Mouse (Mus musculus) thymus, postnatal 14 days (tissue): Measurements from ENCODE around the gene Loxl1.
"Not testable (repeated sequence)": the region's sequence is repeated elsewhere in the genome, so short reads cannot be mapped to it uniquely, and the experiment has no call there.

Experiments
- DNase-seq: peaks from one replicate; pipeline ENCODE4 v3.0.0; 2021

Loxl1 gene

GRCm38 (mm10) chr9:58275797-58276196 lies 37.2 kb downstream of the Loxl1 start:
- peak; percentile 32 for DNase-seq

- DNase-seq = no peak
Measured at GRCm38 (mm10) chr9:58275115-58275774, 37.7 kb downstream of the Loxl1 start.

GRCm38 (mm10) chr9:58274626-58275025 lies 38.4 kb downstream of the Loxl1 start:
- no peak for DNase-seq

GRCm38 (mm10) chr9:58274101-58274604 lies 38.8 kb downstream of the Loxl1 start:
- DNase-seq = no peak

GRCm38 (mm10) chr9:58272855-58273254 lies 40.1 kb downstream of the Loxl1 start:
- DNase-seq = no peak

- no peak for DNase-seq
Measured at GRCm38 (mm10) chr9:58272068-58272541, 40.9 kb downstream of the Loxl1 start.

- not testable (repeated sequence) for DNase-seq
Measured at GRCm38 (mm10) chr9:58271551-58271950, 41.4 kb downstream of the Loxl1 start.

GRCm38 (mm10) chr9:58271109-58271508 lies 41.9 kb downstream of the Loxl1 start:
- DNase-seq = no peak

- no peak for DNase-seq
Measured at GRCm38 (mm10) chr9:58270081-58270480, 42.9 kb downstream of the Loxl1 start.

GRCm38 (mm10) chr9:58268384-58269313 lies 44.3 kb downstream of the Loxl1 start:
- DNase-seq = peak; percentile 77

GRCm38 (mm10) chr9:58267046-58267445 lies 45.9 kb downstream of the Loxl1 start:
- no peak for DNase-seq

- DNase-seq = no peak
Measured at GRCm38 (mm10) chr9:58266571-58267011, 46.4 kb downstream of the Loxl1 start.

- DNase-seq = no peak
Measured at GRCm38 (mm10) chr9:58265368-58265767, 47.6 kb downstream of the Loxl1 start.

- DNase-seq = no peak
Measured at GRCm38 (mm10) chr9:58262507-58262906, 50.5 kb downstream of the Loxl1 start.

- DNase-seq = no peak
Measured at GRCm38 (mm10) chr9:58255704-58256685, 57.0 kb downstream of the Loxl1 start.

- no peak for DNase-seq
Measured at GRCm38 (mm10) chr9:58255105-58255504, 57.9 kb downstream of the Loxl1 start.

GRCm38 (mm10) chr9:58253805-58254122 lies 59.2 kb downstream of the Loxl1 start:
- not testable (repeated sequence) for DNase-seq

- peak; percentile 95 for DNase-seq
Measured at GRCm38 (mm10) chr9:58253033-58253804, 59.8 kb downstream of the Loxl1 start, which contains the start of gene Stoml1. Gene Stoml1, plus strand, starts transcription at chr9:58253164.

GRCm38 (mm10) chr9:58250730-58251129 lies 62.3 kb downstream of the Loxl1 start:
- DNase-seq = not testable (repeated sequence)

- DNase-seq = no peak
Measured at GRCm38 (mm10) chr9:58250322-58250721, 62.7 kb downstream of the Loxl1 start.

- DNase-seq = peak; percentile 80
Measured at GRCm38 (mm10) chr9:58249592-58250192, 63.3 kb downstream of the Loxl1 start, which contains the start of gene Pml. Gene Pml, minus strand, starts transcription at chr9:58249786.
